Mouse (Mus musculus): ENCODE data around the gene Chchd1. TPM values are rescaled to one million over a fixed set of nuclear protein-coding genes. Genes with fewer than 3 reads are reported as not detected.
A peak's percentile ranks its signal among the peaks of the same experiment; 100 is the strongest.

Chchd1 gene
- total RNA-seq, 2 experiments from 2014 or later = 110 to 119 TPM

- no peak for DNase-seq
These were observed 23.0 kb downstream of the Chchd1 start for GRCm38 (mm10) chr14:20725660-20726339.

DNA sequence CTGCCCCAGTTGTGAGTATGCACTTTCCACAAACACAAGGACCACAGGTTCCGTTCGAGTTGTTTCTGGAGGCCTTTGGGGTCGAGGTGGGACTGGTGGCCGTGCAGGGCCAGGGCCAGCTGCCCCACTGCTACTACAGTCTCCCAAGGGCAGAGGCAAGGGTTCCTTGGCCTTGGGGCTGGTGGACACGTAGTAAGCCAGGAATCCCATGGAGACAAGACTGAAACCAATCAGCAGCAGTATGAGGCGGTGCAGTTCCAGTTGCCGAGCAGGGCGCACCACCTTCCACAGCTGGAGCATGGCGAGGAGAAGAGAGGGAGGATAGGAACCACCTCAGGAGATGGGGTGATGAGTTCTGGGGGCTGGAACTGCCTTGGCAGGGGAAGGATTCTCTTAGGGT, 27.1 kb downstream of the Chchd1 start:
- no peak for DNase-seq

GRCm38 (mm10) chr14:20730853-20731602, 28.2 kb downstream of the Chchd1 start:
- DNase-seq = no peak

DNA sequence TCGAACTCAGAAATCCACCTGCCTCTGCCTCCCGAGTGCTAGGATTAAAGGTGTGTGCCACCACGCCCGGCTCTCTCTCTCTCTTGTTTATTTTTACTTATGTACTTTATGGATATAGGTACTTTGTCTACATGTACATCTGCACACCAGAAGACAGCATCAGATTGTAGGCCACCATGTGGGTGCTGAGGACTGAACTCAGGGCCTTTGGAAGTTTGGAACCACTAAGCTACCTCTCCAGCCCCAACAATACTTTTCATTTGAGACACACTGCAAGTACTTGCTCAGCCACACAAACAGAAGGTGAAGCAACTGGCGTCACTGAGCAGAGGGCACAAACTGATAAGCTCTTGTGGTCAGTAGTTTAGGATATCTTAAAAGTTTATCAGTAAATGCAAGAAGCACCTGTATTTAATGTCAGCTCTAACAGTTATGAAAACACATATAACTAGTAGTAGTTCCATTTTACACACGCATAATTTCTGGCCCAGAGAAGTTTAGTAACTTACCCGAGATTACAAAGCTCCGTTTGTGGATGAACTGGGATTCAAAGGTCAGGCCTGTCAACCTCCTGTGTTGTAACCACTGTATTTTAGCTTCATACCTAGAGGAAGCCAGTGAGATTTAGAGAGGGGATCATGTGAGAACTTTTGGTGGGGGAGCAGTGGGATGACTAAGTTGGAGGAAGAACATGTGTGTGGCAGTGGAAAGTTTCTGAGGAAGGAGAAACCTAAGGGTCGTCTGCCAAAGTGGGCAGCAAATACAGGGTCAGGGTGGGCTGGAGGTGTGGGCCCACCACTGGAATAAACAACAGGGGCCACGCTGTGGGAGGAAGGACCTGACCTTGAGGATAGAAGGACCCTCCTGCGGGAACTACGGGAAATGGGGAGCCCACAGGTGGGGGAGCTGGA, 30.5 kb downstream of the Chchd1 start:
- no peak for DNase-seq

GRCm38 (mm10) chr14:20733952-20734774, 31.4 kb downstream of the Chchd1 start, which contains the start of gene Ndst2:
Gene Ndst2, minus strand, starts transcription at chr14:20734562.
- DNase-seq = peak; percentile 91

GRCm38 (mm10) chr14:20735052-20735451, 32.2 kb downstream of the Chchd1 start:
- DNase-seq = no peak

GRCm38 (mm10) chr14:20735892-20736390, 33.1 kb downstream of the Chchd1 start:
- no peak for DNase-seq

DNA sequence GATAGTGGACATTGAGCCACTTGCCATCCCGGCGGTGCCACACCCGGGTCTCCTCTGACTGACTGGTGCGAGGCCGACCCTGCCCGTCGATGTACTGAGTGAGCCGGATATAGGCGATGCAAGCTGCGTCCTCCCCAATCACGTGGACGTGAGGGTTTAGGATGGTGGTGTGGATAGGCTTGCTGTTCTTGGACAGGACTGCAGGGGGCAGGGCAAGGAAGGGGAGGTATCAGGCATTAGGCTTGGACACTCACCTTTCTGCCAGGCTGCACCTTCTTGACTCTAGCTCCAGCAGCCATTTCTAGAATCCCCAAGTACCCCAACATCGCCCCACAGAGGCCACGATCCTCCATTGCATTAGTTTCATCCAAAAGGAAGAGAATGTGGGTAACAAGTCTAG, 34.5 kb downstream of the Chchd1 start:
- peak; percentile 55 for DNase-seq

- DNase-seq = no peak
These were observed 35.7 kb downstream of the Chchd1 start for GRCm38 (mm10) chr14:20738511-20738910.

DNA sequence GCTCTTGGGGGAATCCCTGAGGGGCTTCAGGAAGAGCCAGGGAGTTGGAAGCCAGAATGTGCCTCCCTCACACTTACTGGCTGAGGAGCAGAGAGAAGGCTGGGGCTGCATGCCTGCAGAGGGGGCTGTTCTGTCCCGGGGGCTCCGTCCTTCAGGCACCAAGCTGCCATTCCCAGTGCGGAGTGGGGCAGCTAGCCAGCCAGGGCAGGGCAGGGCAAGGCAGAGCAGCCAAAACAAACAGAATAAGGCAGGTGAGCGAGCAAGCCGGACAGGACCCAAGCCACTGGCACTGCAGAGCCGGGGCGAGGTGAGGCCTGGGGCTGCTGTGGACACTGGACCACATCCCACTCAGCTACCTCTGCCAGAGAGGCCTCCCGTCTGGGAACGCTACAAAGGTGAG, 38.5 kb downstream of the Chchd1 start:
- no peak for DNase-seq

- DNase-seq = no peak
These were observed 40.8 kb downstream of the Chchd1 start for GRCm38 (mm10) chr14:20743614-20744013.

DNA sequence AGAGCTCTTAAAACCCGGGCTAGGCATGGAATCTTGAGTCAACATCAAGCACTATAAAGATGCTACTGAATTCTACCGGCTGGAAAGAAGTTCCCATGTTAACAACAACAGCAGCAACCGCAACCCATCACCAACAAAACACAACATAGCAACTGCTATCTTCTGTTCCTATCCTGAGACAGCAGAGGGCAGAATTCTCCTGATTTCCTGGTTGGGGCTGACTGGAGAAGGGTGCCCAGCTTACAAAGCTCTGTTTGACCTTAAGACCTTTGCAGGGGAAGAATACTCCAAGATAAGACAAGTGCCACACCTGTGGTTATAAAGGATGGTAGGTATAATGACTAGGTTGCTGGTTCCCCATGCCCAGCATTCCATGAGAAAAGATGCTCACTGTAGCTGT, 44.1 kb downstream of the Chchd1 start:
- no peak for DNase-seq

GRCm38 (mm10) chr14:20748388-20748787, 45.6 kb downstream of the Chchd1 start:
- no peak for DNase-seq

GRCm38 (mm10) chr14:20749494-20750051, 46.8 kb downstream of the Chchd1 start:
- DNase-seq = no peak

DNA sequence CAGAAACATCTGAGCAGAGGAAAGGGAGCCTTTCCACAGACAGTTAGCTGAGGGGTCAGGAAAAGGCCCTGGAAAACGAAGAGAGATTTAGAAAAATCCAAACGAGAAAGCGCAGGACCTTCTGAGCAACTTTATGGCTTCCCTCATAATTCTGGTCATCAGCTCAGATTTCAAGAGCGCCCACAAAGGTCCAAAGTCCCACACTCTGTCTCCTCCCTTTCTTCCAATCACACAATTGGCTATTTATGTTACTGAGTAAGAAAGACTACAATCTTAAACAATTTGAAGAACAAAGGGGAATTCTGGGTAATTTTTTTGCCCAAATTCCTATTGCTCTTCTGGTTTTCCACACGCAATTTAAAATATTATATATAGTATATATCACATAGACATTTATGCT, 47.7 kb downstream of the Chchd1 start:
- no peak for DNase-seq

DNA sequence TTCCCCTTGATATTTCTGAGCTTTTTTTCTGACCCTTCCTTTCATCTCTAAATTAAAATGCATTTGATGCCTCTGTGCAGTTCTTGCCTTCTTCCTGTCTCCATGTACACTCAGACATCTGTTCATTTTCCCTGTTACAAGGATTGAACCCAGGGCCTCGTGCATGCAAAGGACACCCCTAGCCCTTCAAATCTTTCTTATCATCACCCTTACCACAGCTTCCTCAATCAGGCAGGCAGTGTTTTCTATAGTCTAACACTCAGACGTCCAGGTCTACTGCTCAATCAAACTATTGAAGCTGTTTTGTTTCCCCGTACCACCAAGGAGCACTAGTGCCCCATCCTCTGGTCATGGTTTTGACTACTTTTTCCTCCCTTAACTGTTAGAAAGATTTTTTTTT, 51.0 kb downstream of the Chchd1 start:
- no peak for DNase-seq

Small RNA genes lying within 50 kb of the gene (microRNA-seq; reads per million reads assigned to microRNA genes)
- gene Mir6946 (ENCODE audit: borderline replicate concordance in 2 of 2) = 0 to 0.74 reads per million in 2 experiments

Other genes with a start within 250 kb of the Chchd1 start
- 10 to 100 TPM; 22.0 to 27.4 TPM for gene Anxa7, start 222.9 kb upstream of the Chchd1 start, total RNA-seq (2021)
- 10 to 100 TPM in 1 of 2 experiments, 1 to 10 TPM in 1; 3.2 to 27.2 TPM for gene Mss51, start 206.1 kb upstream of the Chchd1 start, total RNA-seq (2021)
- 100 to 1,000 TPM; 114 to 140 TPM for gene Ppp3cb, start 156.4 kb upstream of the Chchd1 start, total RNA-seq (2021)
- 1 to 10 TPM; 3.8 to 5.1 TPM for gene Usp54, start 61.9 kb upstream of the Chchd1 start, total RNA-seq (2021)
- 1,000 to 10,000 TPM; 2,514 to 2,966 TPM for gene Myoz1, start 46.5 kb upstream of the Chchd1 start, total RNA-seq (2021)
- gene Synpo2l, start 34.7 kb upstream of the Chchd1 start, total RNA-seq (2021) = 100 to 1,000 TPM; 135 to 192 TPM
- gene Sec24c, start 28.7 kb upstream of the Chchd1 start, total RNA-seq (2021) = 10 to 100 TPM; 65.0 to 68.8 TPM
- gene Fut11, start 8.0 kb upstream of the Chchd1 start, total RNA-seq (2021) = 1 to 10 TPM; 2.7 to 4.0 TPM
- 10 to 100 TPM; 33.0 to 33.6 TPM for gene Zswim8, start 4.5 kb downstream of the Chchd1 start, total RNA-seq (2021)
- 1 to 10 TPM; 6.0 to 6.6 TPM for gene Ndst2, start 31.6 kb downstream of the Chchd1 start, total RNA-seq (2021)
- gene Camk2g, start 91.1 kb downstream of the Chchd1 start, total RNA-seq (2021) = 100 to 1,000 TPM; 149 to 190 TPM
- gene Plau, start 133.7 kb downstream of the Chchd1 start, total RNA-seq (2021) = 10 to 100 TPM; 19.1 to 19.6 TPM
- gene Vcl, start 226.4 kb downstream of the Chchd1 start, total RNA-seq (2021) = 10 to 100 TPM; 78.4 to 94.0 TPM

Measured in gastrocnemius, postnatal 25 days (tissue).